Mouse (Mus musculus): ENCODE results near the gene Bri3bp. TPM values are rescaled to one million over a fixed set of nuclear protein-coding genes. Genes with fewer than 3 reads are reported as not detected.

Bri3bp gene
- polyA plus RNA-seq, 1 experiment from 2014 or later = 32.4 TPM

- Histone ChIP-seq H3K4me3 (peak overlapping the region; percentile 97), H3K9ac (peak overlapping the region; percentile 76), H3K4me2 (peak overlapping the region; percentile 88), H3K4me1 (peaks cover 22% of the 10 kb centered on the region), H3K9me3 (no peaks in the 10 kb centered on the region), H3K27me3 (no peaks in the 10 kb centered on the region), H3K27ac (peak overlapping the region; percentile 79), H3K36me3 (no peaks in the 10 kb centered on the region; the same call in 1 of the 2 replicates)
- 21% methylated on average over 27 of the region's 27 CpGs for WGBS
- no peak for ATAC-seq (ENCODE audit: insufficient number of reproducible peaks, low FRiP score, low TSS enrichment, low read depth)
Measured at GRCm38 (mm10) chr5:125442136-125442995, 998 bp downstream of the Bri3bp start.

GRCm38 (mm10) chr5:125443335-125443734 is 2.0 kb downstream of the Bri3bp start:
- Histone ChIP-seq H3K27ac (no peak overlapping the region), H3K36me3 (no peaks in the 10 kb centered on the region; the same call in 1 of the 2 replicates), H3K4me3 (no peak overlapping the region), H3K4me1 (peaks cover 22% of the 10 kb centered on the region), H3K27me3 (no peaks in the 10 kb centered on the region), H3K9ac (no peak overlapping the region), H3K4me2 (no peak overlapping the region), H3K9me3 (no peaks in the 10 kb centered on the region)
- 80% methylated on average over 5 of the region's 5 CpGs for WGBS
- no peak for ATAC-seq (ENCODE audit: insufficient number of reproducible peaks, low FRiP score, low TSS enrichment, low read depth)

GRCm38 (mm10) chr5:125443915-125444314 is 2.5 kb downstream of the Bri3bp start:
- H3K27ac ChIP-seq = no peak overlapping the region
- 81% methylated on average over 3 of the region's 3 CpGs for WGBS
- no peak for ATAC-seq (ENCODE audit: insufficient number of reproducible peaks, low FRiP score, low TSS enrichment, low read depth)

GRCm38 (mm10) chr5:125444554-125444953 is 3.2 kb downstream of the Bri3bp start:
- no peak for ATAC-seq (ENCODE audit: insufficient number of reproducible peaks, low FRiP score, low TSS enrichment, low read depth)
- H3K27me3 ChIP-seq = no peaks in the 10 kb centered on the region
- WGBS = 89% methylated on average over 4 of the region's 4 CpGs

More at GRCm38 (mm10) chr5:125443915-125444314, 2.5 kb downstream of the Bri3bp start:
- H3K27me3 ChIP-seq = no peaks in the 10 kb centered on the region
- no peaks in the 10 kb centered on the region; the same call in 1 of the 2 replicates for H3K36me3 ChIP-seq
- no peaks in the 10 kb centered on the region for H3K9me3 ChIP-seq
- peaks cover 22% of the 10 kb centered on the region for H3K4me1 ChIP-seq
- H3K4me3 ChIP-seq = no peak overlapping the region
- no peak overlapping the region for H3K4me2 ChIP-seq
- H3K9ac ChIP-seq = no peak overlapping the region

GRCm38 (mm10) chr5:125446344-125446743 is 5.0 kb downstream of the Bri3bp start:
- Histone ChIP-seq H3K27me3 (no peaks in the 10 kb centered on the region), H3K36me3 (no peaks in the 10 kb centered on the region; the same call in 1 of the 2 replicates), H3K4me1 (peaks cover 16% of the 10 kb centered on the region), H3K9me3 (no peaks in the 10 kb centered on the region), H3K4me2 (no peak overlapping the region), H3K9ac (no peak overlapping the region), H3K4me3 (no peak overlapping the region), H3K27ac (no peak overlapping the region)
- 68% methylated on average over 7 of the region's 7 CpGs for WGBS
- no peak for ATAC-seq (ENCODE audit: insufficient number of reproducible peaks, low FRiP score, low TSS enrichment, low read depth)

More at GRCm38 (mm10) chr5:125444554-125444953, 3.2 kb downstream of the Bri3bp start:
- Histone ChIP-seq H3K4me2 (no peak overlapping the region), H3K4me1 (peaks cover 22% of the 10 kb centered on the region), H3K36me3 (no peaks in the 10 kb centered on the region; the same call in 1 of the 2 replicates), H3K9me3 (no peaks in the 10 kb centered on the region), H3K4me3 (no peak overlapping the region), H3K27ac (no peak overlapping the region), H3K9ac (no peak overlapping the region)

- Histone ChIP-seq H3K9me3 (no peaks in the 10 kb centered on the region), H3K4me1 (peaks cover 6% of the 10 kb centered on the region; the same call in 1 of the 2 replicates), H3K4me2 (no peak overlapping the region), H3K27me3 (no peaks in the 10 kb centered on the region), H3K9ac (no peak overlapping the region), H3K4me3 (no peak overlapping the region), H3K27ac (no peak overlapping the region), H3K36me3 (peaks cover 10% of the 10 kb centered on the region)
- no peak for ATAC-seq (ENCODE audit: insufficient number of reproducible peaks, low FRiP score, low TSS enrichment, low read depth)
- WGBS = 66% methylated on average over 3 of the region's 3 CpGs
Measured at GRCm38 (mm10) chr5:125448026-125448425, 6.7 kb downstream of the Bri3bp start.

- no peak for ATAC-seq (ENCODE audit: insufficient number of reproducible peaks, low FRiP score, low TSS enrichment, low read depth)
- Histone ChIP-seq H3K36me3 (peaks cover 10% of the 10 kb centered on the region), H3K27ac (no peak overlapping the region), H3K9ac (no peak overlapping the region), H3K27me3 (no peaks in the 10 kb centered on the region), H3K4me1 (peaks cover 2% of the 10 kb centered on the region; the same call in 1 of the 2 replicates), H3K9me3 (no peaks in the 10 kb centered on the region), H3K4me2 (no peak overlapping the region), H3K4me3 (no peak overlapping the region)
- 87% methylated on average over 4 of the region's 4 CpGs for WGBS
Measured at GRCm38 (mm10) chr5:125448631-125449030, 7.3 kb downstream of the Bri3bp start.

GRCm38 (mm10) chr5:125449306-125449705 is 7.9 kb downstream of the Bri3bp start:
- Histone ChIP-seq H3K4me1 (no peaks in the 10 kb centered on the region), H3K9ac (no peak overlapping the region), H3K27ac (no peak overlapping the region), H3K27me3 (no peaks in the 10 kb centered on the region), H3K36me3 (peaks cover 13% of the 10 kb centered on the region), H3K9me3 (no peaks in the 10 kb centered on the region), H3K4me2 (no peak overlapping the region), H3K4me3 (no peak overlapping the region)
- 85% methylated on average over 5 of the region's 5 CpGs for WGBS
- ATAC-seq (ENCODE audit: insufficient number of reproducible peaks, low FRiP score, low TSS enrichment, low read depth) = no peak

GRCm38 (mm10) chr5:125452573-125452972 is 11.2 kb downstream of the Bri3bp start:
- Histone ChIP-seq H3K4me2 (no peak overlapping the region), H3K27ac (no peak overlapping the region), H3K36me3 (peaks cover 35% of the 10 kb centered on the region), H3K4me1 (no peaks in the 10 kb centered on the region), H3K9me3 (no peaks in the 10 kb centered on the region), H3K4me3 (no peak overlapping the region), H3K9ac (no peak overlapping the region), H3K27me3 (no peaks in the 10 kb centered on the region)
- 94% methylated on average over 9 of the region's 9 CpGs for WGBS
- ATAC-seq (ENCODE audit: insufficient number of reproducible peaks, low FRiP score, low TSS enrichment, low read depth) = no peak

GRCm38 (mm10) chr5:125456100-125456499 is 14.7 kb downstream of the Bri3bp start:
- Histone ChIP-seq H3K4me3 (no peak overlapping the region), H3K4me1 (no peaks in the 10 kb centered on the region), H3K4me2 (no peak overlapping the region), H3K27me3 (no peaks in the 10 kb centered on the region), H3K27ac (no peak overlapping the region), H3K9ac (no peak overlapping the region), H3K36me3 (peaks cover 35% of the 10 kb centered on the region), H3K9me3 (no peaks in the 10 kb centered on the region)
- 92% methylated on average over 6 of the region's 6 CpGs for WGBS
- ATAC-seq (ENCODE audit: insufficient number of reproducible peaks, low FRiP score, low TSS enrichment, low read depth) = no peak

GRCm38 (mm10) chr5:125457538-125457937 is 16.2 kb downstream of the Bri3bp start:
- H3K4me1 ChIP-seq = no peaks in the 10 kb centered on the region
- H3K9me3 ChIP-seq = no peaks in the 10 kb centered on the region
- no peak for ATAC-seq (ENCODE audit: insufficient number of reproducible peaks, low FRiP score, low TSS enrichment, low read depth)
- H3K27ac ChIP-seq = no peak overlapping the region
- H3K4me3 ChIP-seq = no peak overlapping the region
- peaks cover 29% of the 10 kb centered on the region for H3K36me3 ChIP-seq
- 88% methylated on average over 6 of the region's 6 CpGs for WGBS
- no peak overlapping the region for H3K4me2 ChIP-seq
- no peak overlapping the region for H3K9ac ChIP-seq
- H3K27me3 ChIP-seq = no peaks in the 10 kb centered on the region

- H3K4me3 ChIP-seq = no peak overlapping the region
- no peak overlapping the region for H3K9ac ChIP-seq
- WGBS = 83% methylated on average over 3 of the region's 3 CpGs
- H3K9me3 ChIP-seq = no peaks in the 10 kb centered on the region
- peaks cover 9% of the 10 kb centered on the region for H3K36me3 ChIP-seq
- H3K4me1 ChIP-seq = peaks cover 5% of the 10 kb centered on the region; the same call in 1 of the 2 replicates
- no peak overlapping the region for H3K4me2 ChIP-seq
- no peak overlapping the region for H3K27ac ChIP-seq
- H3K27me3 ChIP-seq = no peaks in the 10 kb centered on the region
- ATAC-seq (ENCODE audit: insufficient number of reproducible peaks, low FRiP score, low TSS enrichment, low read depth) = no peak
Measured at GRCm38 (mm10) chr5:125460574-125460973, 19.2 kb downstream of the Bri3bp start.
